In genomic region chr7:141469352-141469751, GRCm38 (mm10) we compare ENCODE assay signal across 8 mouse cellular contexts. TPM values are rescaled to one million over a fixed set of nuclear protein-coding genes. Genes with fewer than 3 reads are reported as not detected.
A peak's percentile ranks its signal among the peaks of the same experiment; 100 is the strongest.
DNase-seq lines count a peak whose midpoint lies in the region; ATAC-seq and TF ChIP-seq lines count a peak whose summit lies in the region.

No protein-coding gene starts in this region.

- WGBS in kidney, embryonic 14.5 days: 54% methylated on average over 6 of the region's 6 CpGs
- 90% methylated on average over 6 of the region's 6 CpGs for WGBS in embryonic facial prominence, embryonic 11.5 days
- WGBS in intestine, embryonic 15.5 days: 85% methylated on average over 6 of the region's 6 CpGs
- WGBS in midbrain, postnatal 0 days: 50% methylated on average over 6 of the region's 6 CpGs

- H3K27ac ChIP-seq in kidney, embryonic 14.5 days (ENCODE audit: low read depth, low read length): peak overlapping the region; percentile 87
- H3K27ac ChIP-seq in embryonic facial prominence, embryonic 11.5 days (replicated peaks; ENCODE audit: low read depth, low read length): no peak overlapping the region
- H3K27ac ChIP-seq in intestine, embryonic 15.5 days: peak overlapping the region; percentile 89
- peak overlapping the region; percentile 80 for H3K27ac ChIP-seq in midbrain, postnatal 0 days (ENCODE audit: low read depth, low read length)

- H3K36me3 ChIP-seq in kidney, embryonic 14.5 days (ENCODE audit: control insufficient read depth, insufficient read depth, low read length): peaks cover 36% of the 10 kb centered on the region
- H3K36me3 ChIP-seq in embryonic facial prominence, embryonic 11.5 days (replicated peaks; ENCODE audit: control insufficient read depth, insufficient read depth, low read depth, low read length): peaks cover 7% of the 10 kb centered on the region; the same call in 1 of the 2 replicates
- peaks cover 22% of the 10 kb centered on the region for H3K36me3 ChIP-seq in intestine, embryonic 15.5 days
- H3K36me3 ChIP-seq in midbrain, postnatal 0 days (ENCODE audit: insufficient read depth, low read length): peaks cover 22% of the 10 kb centered on the region

- H3K4me2 ChIP-seq in kidney, embryonic 14.5 days (replicated peaks; ENCODE audit: low read depth, low read length): peak overlapping the region; percentile 52
- H3K4me2 ChIP-seq in embryonic facial prominence, embryonic 11.5 days (ENCODE audit: low read depth, low read length): peak overlapping the region; percentile 74
- H3K4me2 ChIP-seq in intestine, embryonic 15.5 days (replicated peaks): peak overlapping the region; percentile 86
- H3K4me2 ChIP-seq in midbrain, postnatal 0 days (ENCODE audit: low read depth, low read length, poor library complexity, severe bottlenecking): peak overlapping the region; percentile 77

- peaks cover 49% of the 10 kb centered on the region for H3K4me1 ChIP-seq in kidney, embryonic 14.5 days (ENCODE audit: control insufficient read depth, insufficient read depth, low read length)
- peaks cover 25% of the 10 kb centered on the region for H3K4me1 ChIP-seq in embryonic facial prominence, embryonic 11.5 days (ENCODE audit: control insufficient read depth, insufficient read depth, low read length)
- H3K4me1 ChIP-seq in intestine, embryonic 15.5 days (replicated peaks): peaks cover 51% of the 10 kb centered on the region
- H3K4me1 ChIP-seq in midbrain, postnatal 0 days (ENCODE audit: insufficient read depth, low read length): peaks cover 32% of the 10 kb centered on the region

- H3K4me3 ChIP-seq in kidney, embryonic 14.5 days (ENCODE audit: low read length): peak overlapping the region; percentile 57; the same call in 1 of the 2 replicates
- peak overlapping the region; percentile 67 for H3K4me3 ChIP-seq in embryonic facial prominence, embryonic 11.5 days (ENCODE audit: low read depth, low read length)
- H3K4me3 ChIP-seq in intestine, embryonic 15.5 days (replicated peaks): peak overlapping the region; percentile 82; the same call in 1 of the 2 replicates
- H3K4me3 ChIP-seq in midbrain, postnatal 0 days (ENCODE audit: low read depth, low read length): peak overlapping the region; percentile 49; the same call in 1 of the 2 replicates

- H3K27me3 ChIP-seq in kidney, embryonic 14.5 days (ENCODE audit: control insufficient read depth, insufficient read depth, low read length): peaks cover 14% of the 10 kb centered on the region
- H3K27me3 ChIP-seq in embryonic facial prominence, embryonic 11.5 days (ENCODE audit: control insufficient read depth, insufficient read depth, low read length): peaks cover 12% of the 10 kb centered on the region
- peaks cover 12% of the 10 kb centered on the region for H3K27me3 ChIP-seq in intestine, embryonic 15.5 days (replicated peaks)
- peaks cover 14% of the 10 kb centered on the region for H3K27me3 ChIP-seq in midbrain, postnatal 0 days (ENCODE audit: insufficient read depth, low read length)

- no peak for ATAC-seq in kidney, embryonic 14.5 days (ENCODE audit: low FRiP score, low TSS enrichment)
- ATAC-seq in embryonic facial prominence, embryonic 11.5 days (replicated peaks; ENCODE audit: insufficient number of reproducible peaks, low FRiP score, low TSS enrichment, low read depth): no peak
- no peak for ATAC-seq in intestine, embryonic 15.5 days
- ATAC-seq in midbrain, postnatal 0 days (ENCODE audit: low FRiP score): no peak

- DNase-seq in kidney, adult 9 months: no peak
- no peak for DNase-seq in embryonic facial prominence, embryonic 11.5 days (ENCODE audit: low spot score)
- no peak for DNase-seq in midbrain, postnatal 0 days (ENCODE audit: low spot score)
- DNase-seq in right cerebral cortex, postnatal 14 days: no peak
- DNase-seq in natural killer cell, adult 2 months (ENCODE audit: low spot score in 2 of 2): no peak
- DNase-seq in frontal cortex, postnatal 36 days (ENCODE audit: low spot score in 2 of 2): no peak

- H3K9ac ChIP-seq in kidney, embryonic 14.5 days (ENCODE audit: low read depth, low read length): peak overlapping the region; percentile 71; the same call in 1 of the 2 replicates
- H3K9ac ChIP-seq in embryonic facial prominence, embryonic 11.5 days (replicated peaks; ENCODE audit: low read length): peak overlapping the region; percentile 53
- peak overlapping the region; percentile 82 for H3K9ac ChIP-seq in intestine, embryonic 15.5 days
- peak overlapping the region; percentile 64 for H3K9ac ChIP-seq in midbrain, postnatal 0 days (replicated peaks; ENCODE audit: low read length, poor library complexity, severe bottlenecking)

- no peaks in the 10 kb centered on the region for H3K9me3 ChIP-seq in kidney, embryonic 14.5 days (ENCODE audit: control insufficient read depth, low read length)
- H3K9me3 ChIP-seq in embryonic facial prominence, embryonic 11.5 days (replicated peaks; ENCODE audit: control insufficient read depth, low read length): no peaks in the 10 kb centered on the region
- H3K9me3 ChIP-seq in intestine, embryonic 15.5 days: no peaks in the 10 kb centered on the region
- H3K9me3 ChIP-seq in midbrain, postnatal 0 days (ENCODE audit: low read length): no peaks in the 10 kb centered on the region

- TF ChIP-seq CTCF in midbrain, postnatal 0 days (IDR thresholded peaks at IDR 0.05): no peak

RNA-seq across cellular contexts. Expression of gene Cd151, which starts 2.2 kb away (rescaled TPM):
- polyA plus RNA-seq in kidney, embryonic 14.5 days (2014; fragmentation: Nextera tagmentation; extraction: Ambion mirVana): 93.2 and 108 TPM in 2 replicates
- polyA plus RNA-seq in embryonic facial prominence, embryonic 11.5 days (2014; fragmentation: Nextera tagmentation; extraction: Ambion mirVana): 39.2 and 42.4 TPM in 2 replicates
- polyA plus RNA-seq in intestine, embryonic 15.5 days (2015; fragmentation: Nextera tagmentation; extraction: Ambion mirVana): 21.5 and 25.5 TPM in 2 replicates
- total RNA-seq in midbrain, postnatal 0 days (2014; rRNA removed): 46.4 and 52.9 TPM in 2 replicates
- 13.6 and 15.0 TPM in 2 replicates for polyA plus RNA-seq in midbrain, postnatal 0 days (2015; fragmentation: Nextera tagmentation; extraction: Ambion mirVana)

RNA-seq across cellular contexts. Expression of gene Polr2l, which starts 5.6 kb away (rescaled TPM):
- 77.9 and 85.5 TPM in 2 replicates for polyA plus RNA-seq in kidney, embryonic 14.5 days (2014; fragmentation: Nextera tagmentation; extraction: Ambion mirVana)
- 60.6 and 67.2 TPM in 2 replicates for polyA plus RNA-seq in embryonic facial prominence, embryonic 11.5 days (2014; fragmentation: Nextera tagmentation; extraction: Ambion mirVana)
- 57.9 and 61.9 TPM in 2 replicates for polyA plus RNA-seq in intestine, embryonic 15.5 days (2015; fragmentation: Nextera tagmentation; extraction: Ambion mirVana)
- total RNA-seq in midbrain, postnatal 0 days (2014; rRNA removed): 27.0 and 28.9 TPM in 2 replicates
- polyA plus RNA-seq in midbrain, postnatal 0 days (2015; fragmentation: Nextera tagmentation; extraction: Ambion mirVana): 77.9 and 78.5 TPM in 2 replicates

RNA-seq across cellular contexts. Expression of gene Tspan4, which starts 5.7 kb away (rescaled TPM):
- 71.9 and 90.2 TPM in 2 replicates for polyA plus RNA-seq in kidney, embryonic 14.5 days (2014; fragmentation: Nextera tagmentation; extraction: Ambion mirVana)
- 24.8 and 27.3 TPM in 2 replicates for polyA plus RNA-seq in embryonic facial prominence, embryonic 11.5 days (2014; fragmentation: Nextera tagmentation; extraction: Ambion mirVana)
- polyA plus RNA-seq in intestine, embryonic 15.5 days (2015; fragmentation: Nextera tagmentation; extraction: Ambion mirVana): 60.7 and 67.8 TPM in 2 replicates
- total RNA-seq in midbrain, postnatal 0 days (2014; rRNA removed): 91.4 and 94.8 TPM in 2 replicates
- 68.1 and 75.7 TPM in 2 replicates for polyA plus RNA-seq in midbrain, postnatal 0 days (2015; fragmentation: Nextera tagmentation; extraction: Ambion mirVana)

RNA-seq across cellular contexts. Expression of gene Cracr2b, which starts 8.5 kb away (rescaled TPM):
- 13.1 and 13.4 TPM in 2 replicates for polyA plus RNA-seq in kidney, embryonic 14.5 days (2014; fragmentation: Nextera tagmentation; extraction: Ambion mirVana)
- polyA plus RNA-seq in embryonic facial prominence, embryonic 11.5 days (2014; fragmentation: Nextera tagmentation; extraction: Ambion mirVana): 3.5 and 4.8 TPM in 2 replicates
- 16.5 and 22.0 TPM in 2 replicates for polyA plus RNA-seq in intestine, embryonic 15.5 days (2015; fragmentation: Nextera tagmentation; extraction: Ambion mirVana)
- 4.0 and 5.3 TPM in 2 replicates for total RNA-seq in midbrain, postnatal 0 days (2014; rRNA removed)
- polyA plus RNA-seq in midbrain, postnatal 0 days (2015; fragmentation: Nextera tagmentation; extraction: Ambion mirVana): 5.3 and 5.9 TPM in 2 replicates

RNA-seq across cellular contexts. Expression of gene Pnpla2, which starts 14.4 kb away (rescaled TPM):
- polyA plus RNA-seq in kidney, embryonic 14.5 days (2014; fragmentation: Nextera tagmentation; extraction: Ambion mirVana): 27.4 and 31.9 TPM in 2 replicates
- polyA plus RNA-seq in embryonic facial prominence, embryonic 11.5 days (2014; fragmentation: Nextera tagmentation; extraction: Ambion mirVana): 10.5 and 11.1 TPM in 2 replicates
- 35.1 and 38.1 TPM in 2 replicates for polyA plus RNA-seq in intestine, embryonic 15.5 days (2015; fragmentation: Nextera tagmentation; extraction: Ambion mirVana)
- 6.5 and 7.0 TPM in 2 replicates for total RNA-seq in midbrain, postnatal 0 days (2014; rRNA removed)
- 22.2 and 24.5 TPM in 2 replicates for polyA plus RNA-seq in midbrain, postnatal 0 days (2015; fragmentation: Nextera tagmentation; extraction: Ambion mirVana)
